Mouse (Mus musculus) liver, embryonic 14.5 days (tissue): ENCODE data around the gene Fam192a.

Experiments used
- CTCF ChIP-seq: IDR thresholded peaks from 2 replicates; pipeline ENCODE4 v1.5.1; 2016; ENCODE audit warnings: antibody characterized with exemption, low read depth, control low read depth
- EP300 ChIP-seq: IDR thresholded peaks from 2 replicates; pipeline ENCODE4 v1.6.1; 2016; ENCODE audit warnings: antibody characterized with exemption, low read depth

DNA sequence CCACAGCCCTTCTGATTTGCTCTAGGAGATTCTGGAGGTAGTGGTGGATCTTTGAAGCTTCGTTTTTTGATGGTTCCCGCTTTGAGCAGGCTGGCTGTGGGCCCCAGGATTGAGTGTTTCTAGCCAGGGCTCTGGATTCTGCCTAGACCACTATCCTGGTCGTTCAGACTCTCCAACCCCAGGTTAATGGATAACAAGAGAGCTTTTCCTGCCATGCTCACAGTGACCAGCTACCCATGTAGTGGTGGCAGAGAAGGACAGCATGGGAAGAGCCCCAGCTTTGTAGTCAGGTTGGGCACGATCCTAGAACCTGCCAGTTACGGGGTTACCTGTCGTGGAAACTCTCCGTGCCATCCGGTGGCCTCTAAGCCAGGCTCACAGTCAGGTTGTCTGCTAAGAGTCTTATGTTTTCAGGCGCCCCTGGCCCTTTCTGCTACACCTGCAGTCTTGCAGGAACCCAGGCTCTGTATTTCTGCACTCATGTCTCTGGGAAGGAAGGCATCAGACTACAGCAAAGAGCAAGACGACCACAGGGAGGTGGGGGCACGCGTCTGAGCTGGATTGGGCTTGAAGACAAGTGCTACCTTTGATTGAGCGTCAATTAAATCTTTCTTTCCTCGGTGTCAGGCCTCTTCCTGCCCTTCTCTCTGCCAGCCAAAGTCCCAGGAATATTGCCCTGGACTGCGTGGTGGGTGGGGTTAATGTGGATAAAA is 35.2 kb downstream of the Fam192a start:
- TF ChIP-seq CTCF: no peak
- no peak for TF ChIP-seq EP300
